Mouse (Mus musculus): ENCODE measurements at regions not wholly inside any gene's neighbourhood (a gene's known extent, or its start where the extent isn't known, plus 50 kb on each side); places are given as distances from the start of the nearest gene placed in this dataset.

DNA sequence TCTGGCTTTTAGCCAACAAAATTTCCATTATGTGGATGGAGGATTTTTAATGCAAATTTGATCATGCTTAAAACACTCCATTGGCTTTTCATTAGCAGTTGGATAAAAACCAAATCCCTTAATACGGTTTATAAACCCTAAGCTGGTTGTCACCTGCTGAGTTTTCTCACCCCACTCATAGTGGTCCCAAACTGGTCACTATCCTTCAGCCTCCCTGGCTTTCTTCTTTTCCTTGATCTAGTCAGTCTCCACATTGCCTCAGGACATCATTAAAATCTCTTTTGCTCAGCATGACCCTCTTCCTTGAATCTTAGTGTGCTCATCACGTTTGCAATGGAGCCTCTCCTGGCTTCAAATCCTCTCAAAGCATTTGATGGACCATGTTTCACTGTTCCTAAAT is 340.9 kb upstream of the Cntn3 start:
- H3K27ac ChIP-seq (ENCODE audit: low read depth, low read length), result no peak overlapping the region
- H3K36me3 ChIP-seq (ENCODE audit: insufficient read depth), result no peaks in the 10 kb centered on the region
- H3K9ac ChIP-seq, result no peak overlapping the region
- H3K9me3 ChIP-seq (ENCODE audit: low read length), result no peaks in the 10 kb centered on the region
- H3K4me3 ChIP-seq (ENCODE audit: low read depth, low read length), result no peak overlapping the region
- no peak for TF ChIP-seq CTCF (IDR thresholded peaks at IDR 0.05; ENCODE audit: low read depth)
- no peak for DNase-seq
- ATAC-seq, result no peak
- H3K27me3 ChIP-seq (ENCODE audit: insufficient read depth, low read length), result no peaks in the 10 kb centered on the region
- H3K4me1 ChIP-seq (ENCODE audit: insufficient read depth), result no peaks in the 10 kb centered on the region
- 25% methylated on average over 2 of the region's 2 CpGs for WGBS
- no peak overlapping the region for H3K4me2 ChIP-seq (ENCODE audit: low read depth)

DNA sequence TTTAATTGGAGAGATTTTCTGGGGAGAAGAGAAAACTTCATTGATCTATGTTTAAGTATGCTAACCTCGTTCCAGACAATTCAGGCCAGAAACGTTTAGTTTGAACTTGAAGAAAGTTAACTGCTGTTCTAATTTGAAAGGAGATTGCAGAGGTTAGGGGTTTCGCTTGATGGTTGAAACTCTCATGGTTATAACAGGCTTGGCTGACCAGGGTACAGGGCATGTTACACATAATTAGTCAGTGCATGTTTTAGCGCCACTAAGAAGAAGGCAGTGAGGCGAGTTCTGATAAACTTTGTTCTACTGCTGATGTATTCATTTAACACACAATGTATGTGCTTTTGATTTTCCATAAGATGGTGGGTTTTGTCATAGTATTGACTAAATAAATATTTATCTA is 331.1 kb upstream of the Cntn3 start:
- H3K4me1 ChIP-seq (ENCODE audit: insufficient read depth), result no peaks in the 10 kb centered on the region
- H3K36me3 ChIP-seq (ENCODE audit: insufficient read depth), result no peaks in the 10 kb centered on the region
- DNase-seq (no peak), ATAC-seq (no peak)
- no peak for TF ChIP-seq CTCF (IDR thresholded peaks at IDR 0.05; ENCODE audit: low read depth)
- no peak overlapping the region for H3K27ac ChIP-seq (ENCODE audit: low read depth, low read length)
- H3K27me3 ChIP-seq (ENCODE audit: insufficient read depth, low read length), result no peaks in the 10 kb centered on the region
- no peak overlapping the region for H3K4me3 ChIP-seq (ENCODE audit: low read depth, low read length)
- H3K4me2 ChIP-seq (ENCODE audit: low read depth), result no peak overlapping the region
- 15% methylated on average over 5 of the region's 5 CpGs for WGBS
- no peaks in the 10 kb centered on the region for H3K9me3 ChIP-seq (ENCODE audit: low read length)
- no peak overlapping the region for H3K9ac ChIP-seq

DNA sequence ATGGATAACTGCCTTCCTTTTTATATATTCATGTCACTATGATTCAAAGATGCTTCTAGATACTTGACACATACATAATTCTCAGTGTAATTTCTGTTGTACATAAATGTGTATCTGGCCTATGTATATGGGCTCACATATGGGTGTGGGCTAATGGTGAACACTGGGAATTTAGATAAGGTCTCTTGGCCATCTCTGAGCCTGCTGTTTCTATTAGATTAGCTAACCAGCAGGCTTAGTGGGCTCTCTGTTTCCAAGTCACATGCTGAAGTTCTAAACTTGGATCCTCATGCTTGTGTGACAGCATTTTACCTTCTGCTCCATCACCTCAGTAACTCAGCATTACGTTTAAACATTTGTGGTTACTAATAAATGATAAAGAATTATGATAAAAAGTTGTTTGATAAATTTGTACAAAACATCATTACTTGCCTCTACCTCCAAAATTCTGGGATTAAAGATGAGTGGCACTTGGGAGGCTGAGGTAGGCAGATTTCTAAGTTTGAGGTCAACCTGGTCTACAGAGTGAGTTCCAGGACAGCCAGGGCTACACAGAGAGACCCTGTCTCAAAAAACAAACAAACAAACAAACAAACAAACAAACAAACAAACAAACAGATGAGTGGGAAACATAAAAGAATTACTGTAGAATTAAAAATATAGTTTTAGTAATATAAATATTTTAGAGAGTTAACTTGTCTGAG is 327.7 kb upstream of the Cntn3 start:
- 57% methylated on average over 1 of the region's 1 CpGs for WGBS
- no peaks in the 10 kb centered on the region for H3K27me3 ChIP-seq (ENCODE audit: insufficient read depth, low read length)
- no peak overlapping the region for H3K4me2 ChIP-seq (ENCODE audit: low read depth)
- TF ChIP-seq CTCF (IDR thresholded peaks at IDR 0.05; ENCODE audit: low read depth), result no peak
- H3K4me1 ChIP-seq (ENCODE audit: insufficient read depth), result no peaks in the 10 kb centered on the region
- no peak overlapping the region for H3K9ac ChIP-seq
- H3K4me3 ChIP-seq (ENCODE audit: low read depth, low read length), result no peak overlapping the region
- no peak overlapping the region for H3K27ac ChIP-seq (ENCODE audit: low read depth, low read length)
- ATAC-seq (no peak), DNase-seq (no peak)
- no peaks in the 10 kb centered on the region for H3K36me3 ChIP-seq (ENCODE audit: insufficient read depth)
- H3K9me3 ChIP-seq (ENCODE audit: low read length), result no peaks in the 10 kb centered on the region

DNA sequence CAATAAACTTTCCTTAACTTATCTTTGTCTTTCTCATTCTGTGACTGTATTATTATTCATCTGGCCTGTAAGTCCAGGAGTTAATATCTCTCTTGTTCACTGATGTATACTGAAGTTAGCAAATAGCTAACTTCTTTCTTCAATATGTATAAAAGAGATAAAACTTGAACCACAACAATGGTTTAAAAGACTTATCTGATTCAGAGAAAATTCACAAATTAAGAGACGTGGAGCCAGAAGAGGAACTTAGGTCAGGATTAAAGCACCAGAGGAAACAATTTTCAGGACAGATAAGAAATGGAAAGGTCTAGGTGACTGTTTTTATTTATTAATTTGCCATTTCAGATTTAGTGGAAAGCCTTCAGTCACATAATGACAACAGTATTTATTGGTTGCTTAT is 295.5 kb upstream of the Cntn3 start:
- ATAC-seq, result no peak
- no peaks in the 10 kb centered on the region for H3K36me3 ChIP-seq (ENCODE audit: insufficient read depth)

DNA sequence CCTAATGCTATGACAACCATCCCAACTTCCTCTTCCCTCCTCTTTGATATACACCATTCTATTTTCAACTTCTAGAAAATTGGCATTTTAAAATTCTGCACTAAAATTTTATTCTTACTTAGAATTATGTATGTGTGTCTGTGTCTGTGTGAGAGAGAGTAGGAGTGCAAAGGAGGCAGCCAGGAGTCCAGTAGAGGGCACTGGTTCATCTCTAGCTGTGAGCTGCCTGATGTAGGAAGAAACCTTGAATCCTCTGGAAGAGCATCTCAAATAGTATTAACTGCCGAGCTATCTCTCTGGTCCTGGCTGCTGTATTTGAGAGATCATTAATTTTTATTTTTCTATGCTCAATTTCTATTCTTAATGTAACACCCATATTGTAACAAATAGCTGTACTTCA is 271.6 kb upstream of the Cntn3 start:
- ATAC-seq (no peak), DNase-seq (no peak)
- no peaks in the 10 kb centered on the region for H3K9me3 ChIP-seq (ENCODE audit: low read length)
- no peak overlapping the region for H3K9ac ChIP-seq
- TF ChIP-seq CTCF (IDR thresholded peaks at IDR 0.05; ENCODE audit: low read depth), result 0 out of 2 replicates have a peak, but pooled peaks have one; percentile 35
- no peak overlapping the region for H3K4me3 ChIP-seq (ENCODE audit: low read depth, low read length)
- no peaks in the 10 kb centered on the region for H3K36me3 ChIP-seq (ENCODE audit: insufficient read depth)
- H3K27ac ChIP-seq (ENCODE audit: low read depth, low read length), result no peak overlapping the region
- 25% methylated on average over 1 of the region's 1 CpGs for WGBS
- no peaks in the 10 kb centered on the region for H3K27me3 ChIP-seq (ENCODE audit: insufficient read depth, low read length)
- H3K4me1 ChIP-seq (ENCODE audit: insufficient read depth), result no peaks in the 10 kb centered on the region
- no peak overlapping the region for H3K4me2 ChIP-seq (ENCODE audit: low read depth)

More for the DNA sequence above, 295.5 kb upstream of the Cntn3 start:
- Histone ChIP-seq H3K9ac (no peak overlapping the region), H3K9me3 (ENCODE audit: low read length) (no peaks in the 10 kb centered on the region), H3K27ac (ENCODE audit: low read depth, low read length) (no peak overlapping the region), H3K27me3 (ENCODE audit: insufficient read depth, low read length) (no peaks in the 10 kb centered on the region), H3K4me3 (ENCODE audit: low read depth, low read length) (no peak overlapping the region), H3K4me2 (ENCODE audit: low read depth) (no peak overlapping the region), H3K4me1 (ENCODE audit: insufficient read depth) (no peaks in the 10 kb centered on the region)
- WGBS, result 84% methylated on average over 1 of the region's 1 CpGs
- no peak for TF ChIP-seq CTCF (IDR thresholded peaks at IDR 0.05; ENCODE audit: low read depth)
- DNase-seq, result no peak

DNA sequence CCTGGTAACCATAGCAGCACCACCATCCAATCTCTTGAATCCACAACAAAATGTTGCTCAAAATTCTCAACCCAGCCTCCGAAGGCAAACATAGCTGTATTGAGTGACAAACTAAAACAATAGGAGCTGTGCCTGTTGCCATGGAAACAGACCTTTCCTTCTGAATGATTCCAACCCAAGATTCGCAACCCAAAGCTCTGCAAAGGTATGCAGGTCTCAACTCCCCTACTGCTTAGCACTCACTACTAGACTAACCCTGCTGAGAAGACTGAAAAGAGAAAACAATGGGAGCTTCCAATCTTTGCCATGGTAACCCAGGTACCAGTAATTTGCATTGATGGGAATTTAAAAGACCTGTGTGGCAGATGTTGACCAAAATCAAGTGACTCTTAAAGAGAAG is 260.2 kb upstream of the Cntn3 start:
- no peak for TF ChIP-seq CTCF (IDR thresholded peaks at IDR 0.05; ENCODE audit: low read depth)
- Histone ChIP-seq H3K4me2 (ENCODE audit: low read depth) (no peak overlapping the region), H3K36me3 (ENCODE audit: insufficient read depth) (no peaks in the 10 kb centered on the region), H3K27ac (ENCODE audit: low read depth, low read length) (no peak overlapping the region), H3K27me3 (ENCODE audit: insufficient read depth, low read length) (no peaks in the 10 kb centered on the region), H3K4me3 (ENCODE audit: low read depth, low read length) (no peak overlapping the region), H3K9ac (no peak overlapping the region), H3K9me3 (ENCODE audit: low read length) (no peaks in the 10 kb centered on the region), H3K4me1 (ENCODE audit: insufficient read depth) (0 out of 2 replicates have a peak, but pooled peaks cover 3% of the 10 kb centered on the region)
- ATAC-seq (peak; percentile 60; the same call in 1 of the 2 replicates), DNase-seq (peak; percentile 35)
- WGBS, result 3% methylated on average over 2 of the region's 2 CpGs
